Mouse (Mus musculus): Measurements from ENCODE around the gene Insc. TPM values are rescaled to one million over a fixed set of nuclear protein-coding genes. Genes with fewer than 3 reads are reported as not detected.
A peak's percentile ranks its signal among the peaks of the same experiment; 100 is the strongest.

Gene Insc
- total RNA-seq, 2 experiments from 2014 or later, result not detected

- ATAC-seq (replicated peaks; ENCODE audit: poor library complexity, severe bottlenecking), result no peak
Observed at GRCm38 (mm10) chr7:114818351-114818750, 74.9 kb downstream of the Insc start.

- ATAC-seq (replicated peaks; ENCODE audit: poor library complexity, severe bottlenecking), result no peak
Observed at GRCm38 (mm10) chr7:114818836-114819235, 75.3 kb downstream of the Insc start.

DNA sequence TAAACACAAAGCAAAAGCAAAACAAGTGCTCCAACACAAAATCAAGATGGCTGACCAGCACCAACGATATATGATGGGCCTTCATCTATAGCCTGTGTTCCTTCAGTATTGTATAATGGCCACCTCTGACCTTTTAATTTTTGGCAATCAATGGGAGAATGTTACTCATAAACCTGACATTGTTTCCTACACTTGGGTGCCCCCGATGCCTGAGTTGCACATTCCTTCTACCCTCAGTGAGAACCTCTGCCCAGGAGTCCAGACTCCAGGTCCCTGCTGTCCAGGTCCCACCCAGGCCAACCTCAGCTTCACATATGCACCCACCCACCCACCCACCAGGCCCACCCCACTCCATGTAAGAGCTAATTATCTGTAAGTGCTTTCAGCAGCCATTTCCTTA, 79.2 kb downstream of the Insc start:
- ATAC-seq (replicated peaks; ENCODE audit: poor library complexity, severe bottlenecking), result no peak

DNA sequence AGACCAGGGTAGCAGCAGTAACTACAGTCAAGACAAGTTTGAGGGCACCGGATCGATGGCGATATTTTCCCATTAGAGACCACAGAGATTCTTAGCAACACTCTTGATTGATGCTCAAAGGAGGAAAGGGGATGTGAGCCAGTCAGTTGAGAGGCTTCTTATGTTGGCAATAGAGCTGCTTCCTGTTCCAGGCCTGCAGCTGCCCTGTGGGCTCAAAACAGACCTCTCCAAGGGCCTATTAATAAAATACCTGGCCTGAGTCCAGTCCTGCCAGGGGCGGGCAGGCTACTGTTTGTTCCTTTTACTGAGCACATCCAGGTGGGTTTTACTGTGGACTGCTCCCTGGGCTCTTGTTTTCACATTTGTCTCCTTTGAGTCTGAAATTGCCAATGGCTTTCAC, 83.9 kb downstream of the Insc start:
- peak; percentile 62; the same call in 1 of the 2 replicates for ATAC-seq (replicated peaks; ENCODE audit: poor library complexity, severe bottlenecking)

DNA sequence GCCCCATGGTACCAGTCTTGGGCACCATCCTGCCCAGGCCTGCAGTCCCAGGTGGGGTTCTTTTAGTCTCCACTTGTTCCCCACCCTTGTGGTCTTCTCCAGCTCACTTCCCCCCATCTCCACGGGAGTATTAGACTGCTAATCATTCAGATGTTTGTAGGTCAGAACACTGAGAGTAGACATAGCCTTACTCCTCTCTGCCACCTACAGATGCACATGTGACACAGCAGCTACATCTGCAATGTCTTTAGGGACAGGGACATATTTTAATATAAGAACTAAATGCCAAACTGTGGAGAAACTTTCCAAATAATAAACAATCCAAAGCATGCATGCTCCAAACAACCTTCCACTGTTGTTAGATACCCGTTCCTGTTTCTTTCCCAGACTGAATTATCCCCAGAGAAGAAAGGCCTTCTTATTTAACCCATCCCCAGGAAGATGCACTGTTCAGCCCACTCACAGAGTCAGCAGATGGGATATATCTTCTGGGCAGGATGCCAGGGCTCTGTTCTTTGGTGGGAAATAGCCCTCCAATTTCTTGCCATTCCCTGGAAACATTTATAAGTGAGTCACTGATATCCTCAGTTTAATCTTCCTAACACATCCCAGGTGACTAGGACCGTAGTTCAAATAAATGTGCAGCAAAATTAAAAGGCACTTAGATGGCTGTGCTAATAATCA, 88.9 kb downstream of the Insc start:
- no peak for ATAC-seq (replicated peaks; ENCODE audit: poor library complexity, severe bottlenecking)

- ATAC-seq (replicated peaks; ENCODE audit: poor library complexity, severe bottlenecking), result no peak
Observed at GRCm38 (mm10) chr7:114834504-114834903, 91.0 kb downstream of the Insc start.

- no peak for ATAC-seq (replicated peaks; ENCODE audit: poor library complexity, severe bottlenecking)
Observed at GRCm38 (mm10) chr7:114837268-114837667, 93.8 kb downstream of the Insc start.

DNA sequence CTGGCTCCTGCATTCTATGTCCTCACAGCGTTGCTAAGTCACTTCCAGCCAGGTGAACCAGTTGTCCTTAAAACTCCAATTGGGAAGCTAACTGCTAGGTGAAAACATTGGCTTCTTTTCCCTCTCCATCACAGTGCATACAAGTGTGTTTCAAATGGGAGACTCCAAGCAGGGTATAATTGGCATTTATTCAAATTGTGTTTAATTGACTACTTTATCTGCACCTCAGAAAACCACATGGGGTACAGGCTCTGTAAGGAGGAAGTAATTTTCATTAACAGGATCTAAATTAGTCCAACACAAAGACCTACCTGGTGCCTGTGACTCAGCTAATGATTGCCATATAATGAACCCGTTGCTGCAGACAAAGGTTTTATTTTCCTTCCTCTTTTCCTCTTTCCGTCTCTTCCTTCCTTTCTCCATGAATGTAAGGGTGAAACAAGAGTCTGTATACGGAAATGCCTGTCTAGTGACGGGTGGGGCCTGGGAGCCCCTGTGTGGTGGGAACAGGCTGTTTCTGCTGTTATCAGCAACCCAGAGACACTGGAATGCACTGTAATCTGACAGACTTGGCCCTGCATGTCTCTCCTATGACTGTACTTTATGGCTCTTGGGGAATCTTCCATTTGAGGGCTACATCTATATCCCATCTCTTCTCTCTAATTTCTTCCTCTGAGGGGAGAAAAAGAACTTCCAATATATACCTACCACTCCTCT, 96.7 kb downstream of the Insc start:
- no peak for ATAC-seq (replicated peaks; ENCODE audit: poor library complexity, severe bottlenecking)

DNA sequence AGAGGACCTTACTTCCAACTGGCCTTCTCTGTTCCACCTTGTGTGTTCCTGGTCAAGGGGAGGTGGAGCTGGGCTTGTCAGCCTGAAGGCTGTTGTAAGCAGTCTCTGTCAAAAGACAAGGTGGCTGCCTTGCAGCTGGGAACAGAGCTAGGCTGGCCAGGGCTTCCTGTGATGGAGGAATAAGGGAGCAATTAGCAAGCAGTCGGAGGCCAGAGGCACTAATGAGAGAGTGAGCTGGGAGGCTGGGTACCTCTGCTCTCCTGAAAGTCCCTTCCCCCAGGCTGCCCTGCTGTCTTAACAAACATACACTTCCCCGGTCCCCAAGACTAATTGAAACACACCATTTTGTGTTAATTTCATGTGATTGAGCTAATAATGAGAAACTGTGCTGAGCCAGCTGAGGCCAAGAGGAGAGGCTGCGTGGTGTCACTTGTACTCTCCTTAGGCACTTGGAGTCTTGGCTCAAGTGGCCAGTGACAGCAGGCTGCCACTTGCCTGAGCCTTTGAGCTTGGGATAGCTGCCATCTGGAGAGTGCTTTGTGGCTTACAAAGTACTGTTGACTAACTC, 99.2 kb downstream of the Insc start:
- ATAC-seq (replicated peaks; ENCODE audit: poor library complexity, severe bottlenecking), result no peak

DNA sequence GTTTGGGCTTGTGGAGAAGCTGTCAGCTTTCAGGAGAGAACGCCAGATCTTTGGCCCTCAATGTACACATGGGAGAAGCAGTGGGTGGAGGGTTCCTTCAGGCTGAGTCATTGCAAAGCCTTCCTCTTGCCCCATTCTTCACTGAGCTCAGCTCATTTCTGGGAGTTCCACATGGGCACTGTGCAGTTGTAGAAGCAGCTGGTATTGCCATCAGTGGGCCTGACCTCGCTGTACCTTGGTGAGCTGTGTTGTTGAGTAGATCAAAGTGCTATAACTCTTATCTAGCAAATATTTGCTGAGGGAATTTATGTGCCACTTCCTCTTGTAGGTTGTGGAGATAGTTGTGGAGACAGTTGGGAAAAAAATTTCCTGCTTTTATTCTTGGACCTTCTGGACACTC, 103.7 kb downstream of the Insc start:
- ATAC-seq (replicated peaks; ENCODE audit: poor library complexity, severe bottlenecking), result no peak

- ATAC-seq (replicated peaks; ENCODE audit: poor library complexity, severe bottlenecking), result no peak
Observed at GRCm38 (mm10) chr7:114852387-114852786, 108.9 kb downstream of the Insc start.

- no peak; the same call in 1 of the 2 replicates for ATAC-seq (replicated peaks; ENCODE audit: poor library complexity, severe bottlenecking)
Observed at GRCm38 (mm10) chr7:114854169-114854568, 110.7 kb downstream of the Insc start.

GRCm38 (mm10) chr7:114860858-114861523, 117.5 kb downstream of the Insc start:
- no peak for ATAC-seq (replicated peaks; ENCODE audit: poor library complexity, severe bottlenecking)

DNA sequence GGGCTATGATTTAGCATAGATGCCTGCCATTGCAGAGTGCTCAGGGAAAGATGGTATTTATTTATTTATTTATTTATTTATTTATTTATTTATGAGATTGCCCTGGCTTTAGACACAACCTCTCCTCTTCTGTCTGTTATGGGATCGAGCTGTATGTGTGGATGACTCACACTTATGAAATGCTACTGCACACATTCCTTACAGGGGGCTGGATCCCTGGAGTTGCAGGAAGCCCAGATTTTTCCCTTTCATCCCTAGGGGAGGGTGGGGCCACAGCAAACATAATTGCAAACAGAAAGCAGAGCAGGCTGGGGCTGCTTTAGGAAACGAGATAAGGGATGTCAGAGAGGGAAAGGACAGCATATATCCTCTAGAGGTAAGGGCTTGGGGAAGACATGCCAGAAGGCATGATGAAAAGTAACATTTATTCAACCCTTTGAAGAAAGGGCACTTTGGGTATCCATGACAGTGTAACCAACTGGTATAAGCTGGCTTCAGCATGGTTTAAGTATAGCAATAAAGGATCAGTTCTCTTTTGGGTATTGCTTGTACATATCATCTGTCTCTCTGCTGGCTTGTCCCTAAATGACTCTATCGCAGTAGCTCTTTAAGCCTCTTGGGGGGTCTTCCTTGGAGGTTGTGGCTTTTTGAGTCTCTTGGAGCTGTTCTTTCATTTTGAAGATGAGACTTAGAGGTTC, 130.0 kb downstream of the Insc start:
- no peak for ATAC-seq (replicated peaks; ENCODE audit: poor library complexity, severe bottlenecking)

DNA sequence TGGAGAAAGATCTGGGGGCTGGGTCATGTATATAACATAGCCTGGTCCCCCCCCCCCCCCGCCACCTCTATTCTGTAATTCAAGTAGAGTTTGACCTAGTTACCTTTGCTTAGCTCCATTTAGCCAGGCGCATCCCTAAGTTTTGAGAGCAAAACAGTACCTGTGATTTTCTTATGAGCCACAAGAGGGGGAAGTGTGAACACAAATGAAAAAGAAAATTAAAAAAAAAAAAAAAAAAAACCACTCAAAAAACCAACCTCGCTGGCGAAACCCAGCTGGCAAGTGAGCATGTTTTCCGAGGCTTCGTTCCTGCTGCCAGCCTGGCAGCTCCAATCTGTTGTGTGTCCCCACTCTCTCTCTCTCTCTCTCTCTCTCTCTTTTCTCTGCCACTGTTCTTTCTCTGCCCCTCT, 130.5 kb downstream of the Insc start:
- ATAC-seq (replicated peaks; ENCODE audit: poor library complexity, severe bottlenecking), result peak; percentile 48

GRCm38 (mm10) chr7:114874579-114874978, 131.1 kb downstream of the Insc start:
- no peak for ATAC-seq (replicated peaks; ENCODE audit: poor library complexity, severe bottlenecking)

DNA sequence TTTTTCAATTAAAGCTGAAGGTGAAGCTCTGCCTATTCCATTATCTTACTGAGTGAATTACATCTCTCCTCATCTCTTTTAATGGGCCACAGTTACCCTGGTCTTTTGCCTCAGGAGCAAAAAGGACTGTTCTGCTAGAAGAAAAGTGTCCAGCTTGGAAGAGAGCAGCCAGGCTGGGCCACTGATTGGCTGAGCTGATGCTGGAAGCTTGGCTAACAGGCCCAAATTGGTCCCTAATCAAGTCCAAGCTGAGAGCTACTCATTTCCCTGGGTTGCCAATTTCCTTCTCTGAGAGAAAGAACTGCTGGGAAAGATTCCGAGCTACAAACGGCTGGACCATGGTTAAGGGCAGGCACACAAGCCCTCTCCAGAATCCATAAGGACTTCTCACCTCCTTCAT, 140.1 kb downstream of the Insc start:
- no peak for ATAC-seq (replicated peaks; ENCODE audit: poor library complexity, severe bottlenecking)

DNA sequence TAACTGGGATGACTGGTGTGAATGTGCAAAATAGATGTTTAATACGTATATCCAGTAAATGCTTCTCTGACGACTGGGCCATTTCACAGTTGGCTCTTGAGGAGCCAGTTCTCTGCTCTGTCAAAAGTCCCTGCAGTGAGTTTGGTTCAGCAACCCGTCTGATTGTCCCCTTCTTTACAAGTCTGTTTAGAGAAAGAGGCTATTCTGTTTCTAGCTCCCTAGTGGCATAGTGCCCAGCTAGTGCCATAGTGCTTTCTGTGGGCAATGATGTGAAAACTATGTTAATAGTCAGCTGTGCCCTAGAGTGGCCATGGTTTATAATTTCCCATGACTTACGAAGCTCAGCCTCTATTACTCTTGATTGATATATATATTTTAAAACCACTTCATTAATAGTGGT, 143.4 kb downstream of the Insc start:
- ATAC-seq (replicated peaks; ENCODE audit: poor library complexity, severe bottlenecking), result no peak

GRCm38 (mm10) chr7:114890215-114890614, 146.7 kb downstream of the Insc start:
- no peak for ATAC-seq (replicated peaks; ENCODE audit: poor library complexity, severe bottlenecking)

DNA sequence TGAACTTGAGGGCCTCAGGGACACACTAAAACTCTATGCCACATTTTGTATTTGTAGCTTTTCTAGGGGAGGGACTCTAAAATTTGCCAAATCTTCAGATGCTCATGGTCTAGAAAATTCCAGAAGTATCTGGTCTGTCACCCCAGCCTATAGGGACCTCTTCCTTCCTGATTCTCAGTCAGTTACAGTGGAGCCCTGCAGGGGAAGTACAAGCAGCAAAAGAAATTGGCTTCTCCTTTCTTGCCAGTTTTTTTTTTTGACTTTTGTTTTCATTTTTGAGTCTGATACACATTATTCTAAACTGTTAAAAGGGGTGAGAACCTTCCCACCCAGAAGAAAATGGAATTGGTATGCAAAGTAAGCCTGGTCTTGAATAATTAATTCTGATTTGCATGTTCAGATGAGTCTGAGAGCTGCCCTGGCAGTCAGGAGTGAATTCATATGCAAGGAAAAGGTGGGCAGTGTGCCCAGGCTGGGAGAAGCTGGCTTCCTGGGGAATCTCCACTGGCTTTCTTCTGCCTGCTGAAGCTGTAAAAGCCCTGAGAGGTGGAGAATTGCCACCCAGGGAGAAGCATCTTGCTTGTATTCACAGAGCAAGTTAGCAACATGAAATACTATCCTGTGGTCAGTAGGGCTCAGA, 149.2 kb downstream of the Insc start:
- ATAC-seq (replicated peaks; ENCODE audit: poor library complexity, severe bottlenecking), result peak; percentile 61
